Mouse (Mus musculus) brain, embryonic 14.5 days (tissue): ENCODE results near the gene Gm5416.

Source experiments
- CTCF ChIP-seq: fragments of 200-500 bp; IDR thresholded peaks from 2 replicates; pipeline ENCODE4 v1.5.1; 2012; ENCODE audit warnings: inconsistent platforms, mild to moderate bottlenecking, moderate library complexity, borderline replicate concordance; ENCODE audit not compliant: insufficient read depth, insufficient read length; ENCODE audit errors: extremely low read depth
- POLR2A ChIP-seq: fragments of 200-500 bp; IDR thresholded peaks from 2 replicates; pipeline ENCODE4 v1.6.1; 2012; ENCODE audit warnings: mild to moderate bottlenecking, inconsistent platforms, borderline replicate concordance; ENCODE audit not compliant: poor library complexity, insufficient read depth, insufficient read length, severe bottlenecking; ENCODE audit errors: extremely low read depth

GRCm38 (mm10) chr16:36203846-36204245 lies 6.4 kb upstream of the Gm5416 start:
- no peak for TF ChIP-seq POLR2A
- TF ChIP-seq CTCF, result no peak
